Mouse (Mus musculus): Measurements from ENCODE around the gene Sec24c. TPM values are rescaled to one million over a fixed set of nuclear protein-coding genes. Genes with fewer than 3 reads are reported as not detected.
A peak's percentile ranks its signal among the peaks of the same experiment; 100 is the strongest.
"Not testable (repeated sequence)": the region's sequence is repeated elsewhere in the genome, so short reads cannot be mapped to it uniquely, and the experiment has no call there.

The Sec24c gene
- total RNA-seq (2021) = 10 to 100 TPM; 65.0 to 68.8 TPM
- long read RNA-seq, experiment 1, full-length matches to known transcripts = 1 of 34 reads
- long read RNA-seq, experiment 1, partial matches to known transcripts = 17 of 34 reads
- long read RNA-seq, experiment 1, other reads (novel, unspliced or antisense) = 16 of 34 reads
- long read RNA-seq, experiment 2, full-length matches to known transcripts = 1 of 24 reads
- long read RNA-seq, experiment 2, partial matches to known transcripts = 13 of 24 reads
- long read RNA-seq, experiment 2, other reads (novel, unspliced or antisense) = 10 of 24 reads

DNA sequence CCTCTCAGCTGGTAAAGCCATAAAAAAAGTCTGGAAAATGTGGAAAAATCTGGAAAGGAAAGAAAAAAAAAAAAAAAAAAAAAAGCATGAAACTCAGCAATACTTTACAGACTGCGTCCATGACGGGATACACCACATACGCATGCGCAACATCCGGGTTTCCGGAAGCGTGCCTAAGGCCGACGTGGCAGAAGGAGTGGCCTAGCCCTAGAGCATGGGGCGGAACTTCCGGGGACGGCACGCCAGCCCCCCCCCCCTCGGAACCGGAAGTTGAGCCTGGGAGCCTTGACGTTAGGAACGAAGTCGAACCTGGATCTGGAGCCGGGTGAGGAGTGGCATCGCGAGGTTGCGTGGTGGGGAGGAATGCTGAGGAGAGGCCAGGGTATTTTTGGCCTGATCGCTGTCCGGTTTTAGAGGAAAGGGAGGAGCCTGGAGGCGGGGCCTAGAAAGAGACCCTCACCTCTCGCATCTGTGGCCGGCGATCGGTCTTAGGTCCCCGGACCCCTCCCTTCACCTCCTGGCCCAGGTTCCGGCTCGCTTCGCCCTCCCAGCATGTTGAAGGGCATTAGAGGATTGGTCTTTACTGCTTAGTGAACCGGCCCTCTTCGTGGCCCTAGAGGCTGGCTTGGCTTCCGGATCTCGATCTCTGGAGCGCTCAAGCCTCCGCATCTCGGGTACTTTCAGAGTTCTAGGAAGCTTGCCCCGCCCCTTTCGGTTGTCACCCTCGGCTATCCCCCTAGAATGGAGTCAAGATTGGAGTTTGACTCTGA, at the start of gene Sec24c:
TSS of gene Sec24c (plus strand) at position 245 of the 770 bp plus-strand sequence.
- peak; percentile 95 for DNase-seq

DNA sequence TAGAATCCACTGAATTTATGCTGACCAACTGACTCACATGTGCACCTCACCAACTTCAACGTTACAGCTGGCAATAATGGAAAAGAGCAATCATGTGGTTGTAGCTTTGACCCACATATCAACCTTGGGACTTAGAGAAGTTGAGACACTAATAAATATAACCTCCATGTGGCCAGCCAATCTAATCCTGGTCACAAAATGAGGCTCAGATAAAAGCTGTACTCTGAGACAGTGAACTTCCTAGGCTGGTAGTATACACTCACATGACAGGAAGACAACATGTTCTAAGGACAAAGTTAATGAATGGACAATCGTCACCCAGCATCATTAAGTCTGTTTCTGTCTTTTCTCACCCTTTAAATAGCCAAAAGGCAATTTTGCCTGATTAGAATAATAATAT, 47.7 kb upstream of the Sec24c start:
- DNase-seq = no peak

DNA sequence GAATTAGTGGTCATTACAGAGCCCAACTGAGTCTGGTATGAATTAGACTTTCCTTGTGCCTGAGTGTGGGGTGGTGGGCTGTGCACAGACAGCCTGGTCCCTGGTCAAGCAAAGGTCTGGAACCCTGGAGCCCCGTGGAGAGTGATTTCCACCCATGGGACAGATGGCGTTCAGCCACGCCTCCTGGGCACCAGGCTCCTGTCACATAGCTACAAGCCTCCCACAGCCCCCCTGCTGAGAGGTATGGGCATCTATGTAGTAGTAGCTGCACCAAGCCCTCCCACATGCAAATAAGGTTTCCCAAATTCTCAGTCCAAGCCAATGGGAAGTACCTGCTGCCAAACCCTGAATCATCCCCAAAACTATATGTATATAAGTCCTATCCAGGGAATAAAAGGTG, 47.1 kb upstream of the Sec24c start:
- DNase-seq = no peak

- DNase-seq = no peak
These were observed 42.9 kb upstream of the Sec24c start for GRCm38 (mm10) chr14:20631253-20631652.

DNA sequence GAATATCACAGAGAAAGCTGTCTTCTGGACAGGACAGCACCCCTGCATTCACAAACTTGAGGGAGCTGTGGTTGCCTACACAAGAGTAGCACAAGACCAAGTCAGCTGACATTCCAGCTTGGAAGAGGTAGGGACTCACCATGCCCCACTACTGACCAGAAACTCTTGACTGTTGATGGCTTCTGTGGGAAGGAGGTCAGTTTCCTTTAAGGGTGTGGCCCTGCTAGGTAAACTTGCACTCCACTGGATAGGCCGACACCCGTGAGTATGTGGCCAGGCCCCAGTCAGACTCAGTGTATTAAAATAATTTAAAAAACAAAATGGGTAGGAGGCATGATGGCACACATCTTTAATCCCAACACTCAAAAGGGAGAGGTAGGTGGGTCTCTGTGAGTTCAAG, 38.6 kb upstream of the Sec24c start:
- DNase-seq = no peak

DNA sequence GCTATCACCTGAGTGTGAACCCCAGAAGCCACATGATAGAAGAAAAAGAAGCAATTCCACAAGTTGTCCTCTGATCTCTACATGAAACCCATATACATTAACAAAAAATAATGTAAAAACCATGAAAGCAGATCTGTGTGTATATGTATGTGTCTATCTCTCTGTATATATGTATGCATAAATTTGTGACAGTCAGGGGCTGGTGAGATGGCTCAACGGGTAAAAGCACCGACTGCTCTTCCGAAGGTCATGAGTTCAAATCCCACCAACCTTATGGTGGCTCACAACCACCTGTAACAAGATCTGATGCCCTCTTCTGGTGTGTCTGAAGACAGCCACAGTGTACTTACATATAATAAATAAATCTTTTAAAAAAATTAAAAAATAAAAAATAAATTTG, 37.1 kb upstream of the Sec24c start:
- DNase-seq = not testable (repeated sequence)

DNA sequence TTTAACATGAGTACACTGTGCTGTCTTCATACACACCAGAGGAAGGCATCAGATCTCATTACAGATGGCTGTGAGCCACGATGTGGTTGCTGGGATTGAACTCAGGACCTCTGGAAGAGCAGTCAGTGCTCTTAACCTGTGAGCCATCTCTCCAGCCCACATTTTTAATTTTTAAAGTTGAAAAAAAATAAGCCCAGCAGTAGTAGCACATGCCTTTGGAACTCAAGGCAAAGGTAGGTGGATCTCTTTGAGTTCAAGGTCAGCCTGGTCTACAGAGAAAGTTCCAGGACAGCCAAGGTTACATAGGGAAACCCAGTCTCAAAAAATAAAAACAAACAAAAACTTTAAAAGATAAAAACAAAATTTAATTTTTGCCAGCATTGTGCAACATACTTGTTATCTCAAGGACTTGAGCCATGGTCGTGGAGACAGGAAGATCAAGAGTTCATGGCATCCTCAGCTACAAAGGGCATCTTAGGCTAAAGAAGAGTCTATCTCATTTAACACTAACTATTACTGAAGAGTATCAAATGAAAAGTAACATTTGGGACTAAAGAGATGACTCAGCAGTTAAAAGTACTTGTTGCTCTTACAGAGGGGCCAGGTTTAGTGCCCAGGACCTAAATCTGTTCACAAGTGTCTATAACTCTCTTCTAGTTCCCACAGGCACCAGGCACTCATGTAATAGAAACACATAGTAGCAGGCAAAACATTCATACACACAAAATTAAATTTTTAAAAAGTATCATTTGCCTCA, 36.1 kb upstream of the Sec24c start:
- DNase-seq = no peak

DNA sequence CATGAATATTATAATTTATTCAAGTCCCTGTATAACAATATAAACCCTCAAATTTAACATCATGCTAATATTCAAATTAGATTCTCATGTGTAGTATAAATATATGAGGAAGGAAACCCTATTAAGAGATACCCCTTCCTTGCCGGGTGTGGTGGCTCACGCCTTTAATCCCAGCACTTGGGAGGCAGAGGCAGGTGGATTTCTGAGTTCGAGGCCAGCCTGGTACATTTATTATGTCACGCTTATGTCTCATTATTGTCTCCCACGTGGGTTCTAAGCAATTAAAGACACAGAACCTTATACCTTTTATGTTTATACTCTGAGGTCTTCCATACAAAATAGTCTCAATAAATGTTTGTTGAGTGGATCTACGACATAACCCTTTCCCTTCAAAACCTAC, 35.4 kb upstream of the Sec24c start:
- no peak for DNase-seq

DNA sequence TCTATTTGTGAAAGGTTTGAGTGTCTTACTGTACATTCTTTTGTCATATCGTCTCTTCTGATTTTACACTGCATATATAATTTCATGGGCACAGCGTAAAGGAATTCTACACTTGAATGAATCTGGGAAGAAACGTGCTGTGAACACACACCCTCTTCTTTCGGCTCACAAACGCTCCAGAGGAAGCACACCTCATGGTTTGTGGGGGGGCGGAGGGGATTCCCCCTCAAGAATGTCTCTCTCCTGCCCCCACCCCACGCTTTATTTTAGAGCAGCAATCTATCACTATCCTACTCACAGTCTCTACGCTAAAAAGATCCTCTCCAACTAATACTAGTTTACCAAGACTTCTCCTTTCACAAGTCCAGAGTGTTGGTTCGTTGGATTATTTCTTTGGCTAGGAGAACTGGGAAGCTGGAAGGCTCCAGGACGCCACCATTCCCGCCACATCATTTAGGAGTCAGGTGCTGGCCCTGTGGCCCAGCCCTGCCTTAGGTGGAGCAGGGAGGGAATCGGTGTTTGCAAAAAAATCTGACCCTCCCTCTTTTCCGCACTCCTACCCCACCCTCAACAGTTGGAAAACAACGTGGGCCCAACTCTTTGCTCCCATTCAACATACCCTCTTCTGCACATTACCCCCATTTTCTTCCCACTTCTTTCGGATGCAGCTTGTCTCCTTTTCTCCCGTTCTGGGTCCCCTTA, 34.0 kb upstream of the Sec24c start:
- DNase-seq = no peak

- peak; percentile 96 for DNase-seq
These were observed 33.3 kb upstream of the Sec24c start, which contains the start of gene Usp54 for GRCm38 (mm10) chr14:20640644-20641437. Usp54 (minus strand) TSS chr14:20641063.

GRCm38 (mm10) chr14:20641438-20641875, 32.7 kb upstream of the Sec24c start:
- no peak for DNase-seq

DNA sequence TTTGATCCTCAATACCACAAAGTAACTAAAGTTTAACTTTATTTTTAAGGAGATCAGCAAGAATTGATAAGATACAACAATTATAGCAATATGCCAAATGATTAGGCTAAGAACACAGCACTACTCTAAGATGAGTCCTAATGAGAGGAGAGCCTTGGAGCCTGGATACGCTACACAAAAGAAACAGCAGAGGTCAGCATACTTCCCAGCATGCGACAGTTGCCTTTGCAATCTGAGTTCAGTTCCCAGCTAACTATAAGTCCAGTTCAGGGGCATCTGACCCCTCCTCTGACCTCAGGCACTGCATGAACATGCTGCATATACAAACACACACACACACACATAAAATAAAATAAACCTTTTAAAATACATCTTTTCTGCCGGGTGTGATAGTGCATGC, 28.6 kb upstream of the Sec24c start:
- no peak for DNase-seq

DNA sequence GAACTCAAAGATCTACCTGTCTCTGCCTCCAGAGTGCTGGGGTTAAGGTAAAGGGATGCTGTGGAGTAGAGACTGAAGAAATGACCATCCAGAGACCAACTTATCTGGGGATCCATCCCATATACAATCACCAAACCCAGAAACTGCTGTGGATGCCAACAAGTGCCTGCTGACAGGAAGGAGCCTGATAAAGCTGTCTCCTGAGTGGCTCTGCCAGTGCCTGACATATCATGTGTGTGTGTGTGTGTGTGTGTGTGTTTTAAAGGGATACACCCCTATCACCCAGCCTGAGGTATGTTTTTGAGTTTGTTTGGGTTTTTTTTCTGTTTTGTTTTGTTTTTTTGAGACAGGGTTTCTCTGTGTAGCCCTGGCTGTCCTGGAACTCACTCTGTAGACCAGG, 27.7 kb upstream of the Sec24c start:
- DNase-seq = no peak

GRCm38 (mm10) chr14:20651000-20651399, 23.1 kb upstream of the Sec24c start:
- no peak for DNase-seq

DNA sequence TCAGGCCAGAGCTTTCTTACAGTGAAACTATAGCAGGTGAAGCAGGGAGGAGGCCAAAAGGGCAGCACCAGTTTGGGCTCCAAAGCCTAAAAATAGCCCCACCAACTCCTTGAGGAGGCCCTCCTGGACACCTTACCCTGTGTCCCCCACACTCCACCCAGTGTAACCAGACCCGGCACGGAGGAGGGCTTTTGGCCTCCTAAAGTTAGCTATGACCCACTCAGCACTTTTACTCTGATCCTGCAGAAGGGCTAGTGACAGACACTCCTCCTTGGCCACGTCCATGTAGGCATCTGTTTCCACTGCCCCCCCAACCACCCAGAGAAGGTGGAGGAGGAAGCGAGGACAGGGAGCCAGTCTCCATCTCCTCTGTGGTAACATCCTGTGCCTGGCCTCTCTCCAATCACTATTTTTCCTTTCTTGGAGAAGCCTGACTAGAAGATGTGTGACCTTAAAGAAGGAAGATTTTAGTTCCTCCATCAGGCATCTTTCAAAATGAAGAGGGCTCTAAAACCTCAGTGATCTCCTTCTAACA, 22.3 kb upstream of the Sec24c start:
- peak; percentile 86 for DNase-seq

- DNase-seq = no peak
These were observed 19.3 kb upstream of the Sec24c start for GRCm38 (mm10) chr14:20654690-20655421.

- peak; percentile 68 for DNase-seq
These were observed 18.4 kb upstream of the Sec24c start for GRCm38 (mm10) chr14:20655731-20656130.

DNA sequence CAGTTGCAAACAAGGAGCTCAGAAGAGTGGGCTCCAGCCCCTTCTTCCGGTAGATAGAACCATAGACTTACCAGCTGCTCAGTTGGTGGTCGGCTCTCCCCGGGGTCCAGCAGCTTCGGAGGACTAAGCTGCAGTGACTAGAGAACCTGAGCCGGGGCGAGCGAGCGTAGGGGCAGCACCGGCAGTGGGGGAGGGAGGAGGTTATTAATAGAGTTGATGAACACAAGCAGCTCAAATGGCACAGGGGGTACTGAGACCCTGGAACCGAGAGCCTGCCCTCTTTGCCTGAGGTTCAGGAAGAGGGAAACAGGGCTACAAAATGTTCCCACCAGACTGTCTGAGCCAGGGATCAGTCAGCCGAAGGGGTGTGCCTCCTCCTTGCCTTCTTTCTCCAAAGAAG, 17.7 kb upstream of the Sec24c start, which contains the start of gene Myoz1:
TSS of gene Myoz1 (minus strand) at position 180 of the 400 bp plus-strand sequence.
- peak; percentile 79 for DNase-seq

- DNase-seq = no peak
These were observed 15.8 kb upstream of the Sec24c start for GRCm38 (mm10) chr14:20658326-20658725.

DNA sequence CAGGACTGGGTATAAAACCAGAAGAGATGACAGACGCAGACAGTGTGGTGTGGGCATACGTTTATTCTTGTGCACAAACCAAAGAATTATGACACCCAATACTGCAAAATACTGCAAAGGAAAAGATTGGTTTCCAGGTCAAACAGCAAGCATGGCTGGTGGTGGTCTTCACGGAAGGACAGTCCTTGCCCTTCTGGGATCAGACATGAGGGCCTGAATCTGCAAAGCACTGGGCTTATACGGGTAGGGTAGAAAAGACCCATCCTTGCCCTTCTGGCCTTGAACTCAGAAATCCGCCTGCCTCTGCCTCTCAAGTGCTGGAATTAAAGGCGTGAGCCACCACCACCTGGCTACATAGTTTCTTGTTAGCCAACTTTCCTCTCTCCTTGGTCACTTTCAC, 15.2 kb upstream of the Sec24c start:
- DNase-seq = no peak

All from gastrocnemius, postnatal 25 days (tissue).